Mouse (Mus musculus): ENCODE data around the gene Fgd6. TPM values are rescaled to one million over a fixed set of nuclear protein-coding genes. Genes with fewer than 3 reads are reported as not detected.

Fgd6 gene
- polyA plus RNA-seq (2014; fragmentation: Illumina TruSeq; extraction: RNeasy Lipid Tissue Mini Kit (QIAGEN cat#74804); ENCODE audit: low read depth, low replicate concordance) = 23.1 TPM

GRCm38 (mm10) chr10:94035658-94036374 is at the start of gene Fgd6, which contains the start of gene Vezt:
Gene Fgd6 (plus strand): TSS chr10:94036001.
Gene Vezt (minus strand): TSS chr10:94035817.

GRCm38 (mm10) chr10:94147756-94148531 is 112.1 kb downstream of the Fgd6 start, which contains the start of gene Nr2c1:
Gene Nr2c1 (plus strand): TSS chr10:94148023.

Other genes starting within 250 kb of the Fgd6 start
- 147 TPM for gene Usp44, start 204.4 kb upstream of the Fgd6 start, polyA plus RNA-seq (2014; fragmentation: Illumina TruSeq; extraction: RNeasy Lipid Tissue Mini Kit (QIAGEN cat#74804); ENCODE audit: low read depth, low replicate concordance)
- gene Metap2, start 138.9 kb upstream of the Fgd6 start, polyA plus RNA-seq (2014; fragmentation: Illumina TruSeq; extraction: RNeasy Lipid Tissue Mini Kit (QIAGEN cat#74804); ENCODE audit: low read depth, low replicate concordance) = 451 TPM
- gene Vezt, start 184 bp upstream of the Fgd6 start, polyA plus RNA-seq (2014; fragmentation: Illumina TruSeq; extraction: RNeasy Lipid Tissue Mini Kit (QIAGEN cat#74804); ENCODE audit: low read depth, low replicate concordance) = 18.1 TPM
- 16.6 TPM for gene Nr2c1, start 112.0 kb downstream of the Fgd6 start, polyA plus RNA-seq (2014; fragmentation: Illumina TruSeq; extraction: RNeasy Lipid Tissue Mini Kit (QIAGEN cat#74804); ENCODE audit: low read depth, low replicate concordance)
- 147 TPM for gene Ndufa12, start 162.7 kb downstream of the Fgd6 start, polyA plus RNA-seq (2014; fragmentation: Illumina TruSeq; extraction: RNeasy Lipid Tissue Mini Kit (QIAGEN cat#74804); ENCODE audit: low read depth, low replicate concordance)

All from testis, adult 10 weeks (tissue).